Mouse (Mus musculus) left cerebral cortex, adult 2 months (tissue): Measurements from ENCODE around the gene Csad. TPM values are rescaled to one million over a fixed set of nuclear protein-coding genes. Genes with fewer than 3 reads are reported as not detected.

Source experiments
- DNase-seq, 2 experiments: peaks; one replicate each; pipeline ENCODE4 v3.0.0; 2021 to 2022; ENCODE audit warnings: low spot score in 2 of 2, mixed read lengths in 1 of 2; ENCODE audit errors: extremely low spot score in 1 of 2
- H3K27ac ChIP-seq: fragments of 200-600 bp; 2 replicates; pipeline ENCODE4 v1.8.1; 2022
- H3K4me3 ChIP-seq: fragments of 200-600 bp; 2 replicates; pipeline ENCODE4 v1.8.1; 2022
- CTCF ChIP-seq: fragments of 200-600 bp; IDR thresholded peaks from 2 replicates; pipeline ENCODE4 v1.8.1; 2022; ENCODE audit warnings: antibody characterized with exemption, mild to moderate bottlenecking, moderate library complexity
- intact Hi-C: fragments of 180-260 bp; cut with DNase I; formaldehyde crosslinking; loops from one replicate; pipeline ENCODE4 v1.15.1; 2025
- total RNA-seq, 2 experiments: library from RNA; stranded (reverse); gene quantifications; 2 replicates each; pipeline ENCODE4 v1.2.3; 2021

Gene Csad
- total RNA-seq, 2 experiments from 2014 or later = 28.5 to 30.4 TPM

- Histone ChIP-seq H3K27ac (no peak overlapping the region), H3K4me3 (no peak overlapping the region)
- TF ChIP-seq CTCF = no peak
- DNase-seq = no peak
- intact Hi-C loops = loop anchor here (2.0 kb wide), 1 partner anchor 159 kb away; no protein-coding TSS in a partner anchor
Observed at GRCm38 (mm10) chr15:102147674-102148402, 56.7 kb downstream of the Csad start.

GRCm38 (mm10) chr15:102146882-102147281 lies 57.6 kb downstream of the Csad start:
- peak; percentile 68 for TF ChIP-seq CTCF
- intact Hi-C loops = loop anchor here (2.0 kb wide), 1 partner anchor 158 kb away; no protein-coding TSS in a partner anchor
- DNase-seq = peak in 1 of 2 experiments; percentile 51
- Histone ChIP-seq H3K27ac (no peak overlapping the region), H3K4me3 (no peak overlapping the region)

- DNase-seq = no peak
- Histone ChIP-seq H3K27ac (no peak overlapping the region; the same call in 1 of the 2 replicates), H3K4me3 (no peak overlapping the region; the same call in 1 of the 2 replicates)
- intact Hi-C loops = loop anchor here (2.0 kb wide), 1 partner anchor 157 kb away; no protein-coding TSS in a partner anchor
- no peak for TF ChIP-seq CTCF
Observed at GRCm38 (mm10) chr15:102146089-102146488, 58.4 kb downstream of the Csad start.

- peak; percentile 64 to 65 for DNase-seq
- Histone ChIP-seq H3K27ac (peak overlapping the region; percentile 94), H3K4me3 (peak overlapping the region; percentile 48)
- TF ChIP-seq CTCF = no peak
- intact Hi-C loops = no loop called here
Observed at GRCm38 (mm10) chr15:102145330-102145729, 59.2 kb downstream of the Csad start.

GRCm38 (mm10) chr15:102144726-102145125 lies 59.8 kb downstream of the Csad start:
- Histone ChIP-seq H3K4me3 (peak overlapping the region; percentile 48), H3K27ac (peak overlapping the region; percentile 94)
- intact Hi-C loops = no loop called here
- DNase-seq = no peak
- TF ChIP-seq CTCF = no peak

- peak in 1 of 2 experiments; percentile 44 for DNase-seq
- Histone ChIP-seq H3K27ac (peak within 1 kb of the TSS; percentile 94), H3K4me3 (peak within 1 kb of the TSS; percentile 48)
- intact Hi-C loops = no loop called here
- no peak for TF ChIP-seq CTCF
Observed at GRCm38 (mm10) chr15:102144274-102144711, 60.2 kb downstream of the Csad start, which contains the start of gene Igfbp6. TSS of gene Igfbp6 (plus strand) at chr15:102144362.

- H3K27ac ChIP-seq = peak overlapping the region; percentile 94
- peak in 1 of 2 experiments; percentile 32 for DNase-seq
- TF ChIP-seq CTCF = no peak
- intact Hi-C loops = loop anchor here (2.0 kb wide), 1 partner anchor 34 kb away; no protein-coding TSS in a partner anchor
- peak overlapping the region; percentile 48 for H3K4me3 ChIP-seq
Observed at GRCm38 (mm10) chr15:102142914-102143912, 61.3 kb downstream of the Csad start.

- DNase-seq = no peak
- no peak overlapping the region for H3K27ac ChIP-seq
- H3K4me3 ChIP-seq = no peak overlapping the region
- no peak for TF ChIP-seq CTCF
- intact Hi-C loops = no loop called here
Observed at GRCm38 (mm10) chr15:102141120-102141519, 63.4 kb downstream of the Csad start.

- peak within 1 kb of the TSS; percentile 93 for H3K27ac ChIP-seq
- DNase-seq = peak; percentile 98 to 99
- peak within 1 kb of the TSS; percentile 74 for H3K4me3 ChIP-seq
- no peak; the same call in 1 of the 2 replicates for TF ChIP-seq CTCF
- intact Hi-C loops = no loop called here
Observed at GRCm38 (mm10) chr15:102136129-102136758, 68.3 kb downstream of the Csad start, which contains the start of gene Spryd3. TSS of gene Spryd3 (minus strand) at chr15:102136234.

GRCm38 (mm10) chr15:102135522-102136128 lies 68.9 kb downstream of the Csad start:
- Histone ChIP-seq H3K27ac (peak overlapping the region; percentile 93), H3K4me3 (peak overlapping the region; percentile 74)
- TF ChIP-seq CTCF = no peak
- DNase-seq = no peak
- intact Hi-C loops = no loop called here
